Mouse (Mus musculus) thymus, postnatal 4 days (tissue): ENCODE data around the gene Spata13.

Experiments used
- DNase-seq: peaks from one replicate; pipeline ENCODE4 v3.0.0; 2021

Spata13 gene

DNA sequence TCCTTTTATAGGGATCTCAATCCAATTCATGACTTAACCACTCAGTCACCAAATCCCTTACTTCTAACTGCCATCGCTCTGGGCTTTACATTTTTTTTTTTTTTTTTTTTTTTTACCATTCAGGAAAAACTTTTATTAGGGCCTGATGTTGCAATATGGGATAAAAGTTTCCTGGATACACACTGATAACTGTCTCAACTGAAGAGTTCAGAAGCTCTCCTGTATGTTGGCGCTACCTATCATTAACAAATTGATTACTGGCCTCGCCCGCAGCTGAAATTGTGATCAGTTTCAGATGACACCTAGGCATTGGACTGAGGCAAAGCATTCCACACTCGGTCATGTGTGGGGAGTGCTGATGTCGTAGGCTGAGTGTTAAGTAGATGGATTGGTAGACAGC, 7.3 kb downstream of the Spata13 start:
- DNase-seq = no peak

DNA sequence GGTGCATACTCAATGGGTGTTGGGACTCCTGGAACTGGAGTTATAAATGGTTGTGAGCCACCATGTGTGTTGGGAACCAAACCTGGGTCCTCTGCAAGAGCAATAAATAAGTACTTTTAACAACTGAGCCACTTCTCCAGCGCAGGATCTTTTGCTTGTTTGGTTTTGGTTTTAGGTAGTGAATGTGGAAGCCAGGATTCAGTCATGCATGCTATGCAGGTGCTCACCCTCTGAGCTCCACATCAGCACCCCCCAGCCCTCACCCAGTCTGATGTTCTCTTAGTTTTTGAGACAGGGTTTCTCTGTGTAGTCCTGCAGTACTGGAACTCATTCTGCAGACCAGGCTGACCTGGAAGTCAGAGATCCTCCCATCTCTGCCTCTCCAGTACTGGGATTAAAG, 8.3 kb downstream of the Spata13 start:
- DNase-seq = no peak

DNA sequence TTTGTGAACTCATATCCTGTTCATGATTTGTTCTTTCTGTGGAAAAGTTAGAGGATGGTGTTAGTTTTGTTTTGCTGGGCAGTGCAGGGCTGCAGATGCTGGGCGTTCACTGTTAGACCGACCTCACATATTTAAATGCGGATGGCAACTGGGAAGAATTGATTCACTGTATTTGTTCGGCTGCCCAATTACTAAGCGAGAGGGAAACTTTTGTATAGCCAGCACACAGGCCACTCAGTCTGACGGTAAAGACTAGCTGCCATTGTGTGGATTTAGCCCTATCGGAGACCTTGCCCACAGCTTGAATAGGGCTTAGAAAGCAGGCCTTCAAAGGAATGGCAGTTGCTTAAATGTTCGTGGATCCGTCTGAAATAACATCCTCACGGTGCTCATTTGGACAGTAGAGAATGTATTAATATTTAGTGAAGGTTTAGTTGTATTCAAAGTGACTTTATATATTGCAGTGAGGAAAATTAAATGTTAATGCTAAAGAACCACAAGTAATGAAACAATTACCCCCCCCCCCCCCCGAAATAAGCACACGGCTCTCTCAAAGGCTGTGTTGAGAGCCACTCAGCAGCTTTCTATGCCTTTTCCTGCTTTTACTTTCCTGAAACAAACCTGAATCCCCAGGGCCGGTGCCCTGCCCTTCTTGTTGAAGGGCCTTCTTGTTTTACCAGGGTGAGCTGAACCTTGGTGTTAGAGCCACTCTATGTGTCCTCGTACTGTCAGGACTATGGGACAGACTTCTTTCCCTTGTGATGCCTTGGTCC, 9.5 kb downstream of the Spata13 start:
- DNase-seq = no peak

DNA sequence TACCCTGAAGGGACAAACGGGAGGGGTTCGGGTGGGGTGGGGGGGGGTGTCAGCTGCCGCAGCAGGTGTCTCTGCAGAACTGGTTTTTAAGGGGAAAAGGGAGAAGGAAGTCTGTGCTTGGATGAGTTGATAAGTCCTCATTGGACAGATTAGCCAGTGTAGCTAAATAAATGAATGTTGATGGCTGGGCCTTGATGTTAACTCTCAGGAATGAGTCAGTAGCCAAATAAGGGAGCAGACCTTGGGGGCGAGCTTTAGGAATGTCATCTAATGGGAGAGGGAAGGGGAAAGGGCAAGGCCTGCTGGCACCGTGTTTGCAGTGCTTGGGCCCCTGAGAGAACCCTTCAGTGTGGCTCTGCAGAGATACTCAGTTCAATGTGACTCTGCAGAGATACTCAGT, 12.6 kb downstream of the Spata13 start:
- no peak for DNase-seq

DNA sequence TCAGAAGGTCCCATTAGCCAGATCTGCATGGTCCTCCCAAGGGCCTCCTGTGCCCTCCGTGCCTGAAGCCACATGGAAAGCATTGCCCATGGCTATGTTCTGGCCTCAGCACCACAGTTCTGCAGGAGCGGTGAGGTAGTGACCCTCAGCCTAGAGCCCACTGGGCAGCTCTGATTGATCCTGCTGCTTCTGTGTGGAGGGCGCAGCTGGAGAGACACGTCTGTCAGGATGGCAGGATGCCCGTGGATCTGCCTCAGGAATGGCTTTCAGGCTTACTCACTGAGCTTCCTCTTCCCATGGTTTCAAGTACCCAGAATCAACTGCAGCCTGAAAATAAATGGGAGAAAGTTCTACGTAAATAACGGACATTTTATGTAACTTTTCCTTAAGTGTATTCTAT, 14.1 kb downstream of the Spata13 start:
- DNase-seq = no peak

DNA sequence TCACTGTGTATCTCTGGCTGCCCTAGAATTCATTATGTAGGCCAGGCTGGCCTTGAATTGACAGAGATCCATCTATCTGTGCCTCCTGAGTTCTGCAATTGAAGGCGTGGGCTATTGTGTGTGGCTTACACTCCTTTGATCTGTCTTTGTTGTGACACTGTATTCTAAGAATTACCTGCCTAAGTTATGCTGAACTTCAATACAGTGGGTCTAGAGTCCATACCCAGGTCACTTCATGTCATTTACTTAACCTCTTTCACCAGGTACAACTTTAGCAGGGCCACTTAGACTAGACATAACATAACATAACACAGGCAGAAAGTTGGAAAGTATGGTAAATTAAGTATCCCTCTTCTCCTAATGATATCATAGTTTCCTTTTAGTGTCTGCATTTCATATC, 15.2 kb downstream of the Spata13 start:
- DNase-seq = no peak

DNA sequence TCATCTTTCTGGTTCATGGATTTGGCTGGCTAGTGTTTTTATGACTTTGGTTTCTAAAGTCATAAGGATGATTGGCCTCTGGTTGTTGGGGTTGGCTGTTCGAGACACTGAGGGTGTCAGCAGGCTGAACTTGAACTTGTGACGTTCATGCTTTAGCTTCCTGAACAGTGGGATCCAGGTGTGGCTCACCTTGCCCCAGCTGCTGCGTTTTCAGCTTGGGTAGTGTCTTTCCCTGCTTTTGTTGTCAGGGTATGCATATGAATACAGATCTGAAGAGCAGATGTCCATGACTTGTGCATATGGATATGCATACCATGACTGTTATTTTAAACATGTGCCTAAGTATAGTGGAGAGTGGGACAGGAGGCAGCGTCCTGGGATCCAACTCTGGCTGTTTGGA, 19.4 kb downstream of the Spata13 start:
- DNase-seq = no peak

DNA sequence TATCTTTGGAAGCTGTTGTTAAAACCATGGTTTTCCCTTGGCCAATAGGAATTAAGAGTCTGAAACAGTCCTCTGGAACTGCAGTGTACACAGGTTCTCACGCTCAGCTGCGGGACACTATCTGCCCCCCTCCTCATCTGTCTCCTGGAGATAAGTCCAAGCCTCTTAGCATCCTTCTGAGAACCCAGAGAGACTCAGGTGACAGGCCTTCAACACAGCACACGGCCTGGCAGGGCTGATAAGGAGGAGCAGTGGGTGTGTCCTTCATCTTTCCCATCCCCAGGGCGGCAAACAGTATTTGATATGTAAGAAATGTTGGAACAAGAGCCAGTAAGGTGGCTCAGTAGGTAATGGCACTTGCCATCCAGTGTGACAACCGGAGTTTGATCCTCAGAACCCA, 20.2 kb downstream of the Spata13 start:
- DNase-seq = no peak

DNA sequence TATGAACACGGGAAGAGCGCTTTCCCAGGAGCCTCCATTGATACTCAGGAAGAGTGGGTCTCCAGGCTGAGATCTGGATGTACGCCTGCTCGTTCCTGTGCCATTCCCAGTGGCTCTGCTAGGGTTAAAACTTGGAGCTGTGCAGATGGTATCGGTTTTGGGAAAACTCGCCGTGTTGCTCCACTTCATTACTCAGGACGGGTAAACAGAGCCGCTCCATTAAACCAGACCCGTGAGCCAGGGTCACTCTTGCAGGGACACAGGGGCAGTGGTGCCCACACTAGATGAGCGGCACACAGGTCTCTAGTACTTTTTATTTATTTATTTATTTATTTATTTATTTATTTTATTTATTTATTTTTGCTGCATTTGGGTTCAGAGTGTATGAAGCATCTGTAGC, 20.9 kb downstream of the Spata13 start:
- DNase-seq = no peak

DNA sequence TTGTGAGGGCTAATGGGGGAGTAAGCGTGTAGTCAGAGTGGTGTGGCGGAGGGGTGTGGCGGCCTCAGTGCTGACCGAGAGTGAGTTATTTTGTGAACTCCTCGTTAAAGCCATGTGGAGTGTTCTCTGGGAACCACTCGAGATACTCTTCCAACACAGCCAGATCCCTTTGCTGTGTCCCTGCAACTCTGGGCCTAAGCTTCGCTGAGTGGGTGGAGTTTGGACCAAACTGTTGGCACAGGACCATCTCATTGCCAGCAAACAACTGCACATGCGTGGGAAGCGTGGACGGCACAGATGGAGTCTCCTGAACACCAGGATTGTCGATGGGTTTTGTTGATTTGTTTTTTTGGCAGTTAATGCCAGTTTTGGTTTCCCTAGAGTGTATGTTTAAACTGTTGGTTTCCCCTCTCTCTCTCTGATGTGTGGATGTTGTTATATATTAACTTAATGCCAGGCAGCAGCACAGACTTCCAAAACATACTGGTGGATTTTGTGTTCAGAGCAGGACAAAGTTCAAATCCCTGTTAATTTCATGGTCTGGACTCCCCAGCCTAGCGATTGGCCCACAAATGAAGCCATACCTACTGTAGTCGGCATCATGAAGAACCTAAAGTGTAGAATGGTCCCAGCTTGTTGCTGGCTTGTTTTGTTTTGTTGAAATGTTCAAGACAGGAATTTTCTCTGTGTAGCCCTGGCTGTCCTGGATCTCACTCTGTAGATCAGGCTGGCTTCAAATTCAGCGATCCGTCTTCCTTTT, 22.3 kb downstream of the Spata13 start:
- no peak for DNase-seq

DNA sequence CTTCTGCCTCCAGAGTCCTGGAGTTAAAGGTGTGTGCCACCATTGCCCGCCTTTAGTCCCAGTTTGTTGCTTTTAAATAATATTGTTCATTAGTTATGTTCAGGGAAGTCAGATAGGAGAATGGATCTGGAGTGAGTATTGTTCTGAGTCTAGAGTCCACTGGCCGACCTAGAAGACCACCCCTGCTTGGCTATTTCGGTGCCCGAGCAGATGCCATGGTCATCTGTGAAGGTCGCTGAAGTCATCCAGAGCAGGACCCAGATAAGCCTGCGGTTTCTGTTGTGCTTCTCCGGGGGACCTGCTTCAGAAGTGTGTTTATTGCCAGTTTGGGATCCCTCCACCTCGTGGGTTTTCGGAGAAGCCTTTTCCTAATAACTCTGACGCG, 22.9 kb downstream of the Spata13 start:
- DNase-seq = no peak

DNA sequence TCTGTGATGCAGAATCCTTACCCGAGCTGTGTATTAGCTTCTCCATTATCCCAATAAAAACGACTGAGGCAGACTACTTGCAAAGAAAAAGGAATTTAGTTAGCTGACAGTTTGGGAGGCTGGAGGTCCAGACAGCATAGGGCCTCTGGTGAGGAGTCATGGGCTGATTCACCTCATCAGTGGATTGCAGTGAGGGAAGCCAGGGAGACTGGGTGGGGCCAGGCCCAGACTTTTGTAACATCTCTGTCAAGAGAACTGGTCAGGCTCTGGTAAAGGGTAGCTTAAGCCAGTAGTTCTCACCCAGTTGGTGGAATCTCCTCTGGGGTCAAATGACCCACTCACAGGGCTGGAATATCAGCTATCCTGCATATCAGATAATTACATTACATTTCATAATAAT, 24.1 kb downstream of the Spata13 start:
- DNase-seq = no peak

DNA sequence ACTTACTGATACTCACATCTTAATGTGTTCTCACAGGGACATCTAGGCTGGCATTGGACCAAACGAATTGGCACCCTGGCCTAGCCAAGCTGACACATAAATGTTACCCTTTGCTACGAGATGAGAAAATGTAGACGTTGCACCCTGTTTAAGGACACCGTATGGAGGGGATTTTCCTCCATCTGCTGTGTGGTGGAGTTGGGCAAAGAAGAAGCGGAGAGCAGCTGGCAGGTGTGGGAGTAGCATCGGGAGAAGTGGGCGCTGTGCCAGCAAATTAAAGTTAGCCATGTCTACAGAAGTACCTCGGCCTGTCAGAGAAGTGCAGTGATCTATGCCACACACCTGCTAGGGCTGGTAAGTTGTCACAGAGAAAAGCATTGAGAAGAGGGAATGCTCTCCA, 25.7 kb downstream of the Spata13 start:
- no peak for DNase-seq

DNA sequence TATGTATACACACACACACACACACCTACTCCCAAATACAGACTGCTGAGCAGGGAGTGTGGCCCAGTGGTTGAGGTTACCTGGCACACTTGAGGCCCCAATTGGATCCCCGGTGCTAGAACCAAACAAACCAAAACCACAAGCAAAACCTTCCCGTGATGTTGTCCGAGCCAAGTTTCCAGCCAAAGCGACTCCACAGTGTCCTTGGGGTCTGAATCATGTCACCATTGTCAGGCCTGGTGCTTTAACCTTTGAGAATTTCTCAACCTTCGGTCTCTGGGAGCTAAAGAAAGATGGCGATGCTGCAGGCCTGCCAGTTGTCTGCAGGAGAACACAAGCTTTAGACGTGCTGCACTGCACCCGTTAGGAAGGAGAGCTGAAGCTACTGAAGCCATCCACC, 26.8 kb downstream of the Spata13 start:
- no peak for DNase-seq

DNA sequence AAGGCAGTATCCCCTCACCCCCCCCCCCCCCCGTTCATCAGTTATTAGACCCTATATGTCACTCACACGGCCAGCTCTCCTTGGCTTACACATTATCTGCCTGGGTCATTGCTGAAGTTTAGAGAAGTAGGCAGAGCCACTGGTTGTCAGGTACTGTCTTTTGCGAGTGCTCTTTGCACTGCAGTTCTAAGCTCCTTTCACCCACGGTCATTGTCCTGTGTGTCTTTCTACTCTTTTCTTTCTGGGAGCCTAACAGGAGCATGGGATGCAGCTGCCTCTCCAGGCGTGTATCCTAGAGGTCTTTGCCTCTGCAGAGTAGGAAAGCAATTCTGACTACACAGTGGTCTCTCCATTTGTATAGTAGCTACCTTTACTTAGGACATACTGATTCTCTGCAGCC, 27.5 kb downstream of the Spata13 start:
- DNase-seq = no peak

DNA sequence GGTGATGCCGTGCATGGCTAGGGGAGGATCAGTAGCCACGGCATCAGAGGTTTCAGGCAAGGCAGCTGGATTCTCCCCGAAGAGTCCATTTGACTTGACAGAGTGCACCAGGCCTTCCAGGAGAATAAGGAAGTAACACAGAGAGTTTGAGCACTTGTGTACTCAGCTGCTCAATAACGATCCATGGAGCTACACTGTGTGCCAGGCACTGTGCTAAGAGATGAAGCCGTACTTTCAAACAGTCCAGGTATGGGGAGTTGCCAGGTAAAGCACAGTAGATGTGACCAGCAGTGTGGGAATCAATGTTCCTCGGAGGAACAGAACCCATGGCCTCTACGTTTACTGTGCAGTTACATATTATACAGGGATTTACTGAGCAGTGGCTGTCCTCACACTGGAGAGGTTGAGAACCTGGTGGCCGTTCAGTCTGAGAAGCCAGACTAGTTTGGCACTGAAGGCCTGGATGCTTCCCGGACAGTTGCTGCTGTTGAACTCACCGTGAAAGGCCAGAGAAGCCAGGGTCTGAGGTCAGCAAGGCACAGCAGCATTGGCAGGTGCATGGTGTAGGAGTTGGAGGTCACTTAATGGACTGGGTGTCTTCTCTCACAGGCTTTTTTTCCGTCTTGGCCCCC, 29.6 kb downstream of the Spata13 start:
- DNase-seq = no peak

DNA sequence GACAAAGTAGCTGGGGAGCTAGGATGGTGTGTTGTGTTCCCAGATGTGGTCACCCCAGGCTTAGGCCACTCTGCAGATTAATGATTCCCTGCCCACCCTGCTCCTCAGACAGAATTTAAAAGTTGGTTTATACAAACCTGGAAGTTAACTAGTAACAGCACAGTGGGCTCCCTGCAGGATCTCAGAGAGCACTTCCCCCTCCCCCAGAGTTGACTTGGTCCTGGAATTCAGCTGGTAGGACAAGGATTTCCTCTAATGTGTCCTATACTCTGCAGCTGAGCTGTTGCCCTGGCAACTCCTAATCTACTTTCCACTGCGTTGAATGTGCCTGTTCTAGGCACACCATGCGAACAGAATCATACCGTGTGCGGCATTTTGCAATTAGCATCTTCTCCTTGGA, 30.8 kb downstream of the Spata13 start:
- no peak for DNase-seq

DNA sequence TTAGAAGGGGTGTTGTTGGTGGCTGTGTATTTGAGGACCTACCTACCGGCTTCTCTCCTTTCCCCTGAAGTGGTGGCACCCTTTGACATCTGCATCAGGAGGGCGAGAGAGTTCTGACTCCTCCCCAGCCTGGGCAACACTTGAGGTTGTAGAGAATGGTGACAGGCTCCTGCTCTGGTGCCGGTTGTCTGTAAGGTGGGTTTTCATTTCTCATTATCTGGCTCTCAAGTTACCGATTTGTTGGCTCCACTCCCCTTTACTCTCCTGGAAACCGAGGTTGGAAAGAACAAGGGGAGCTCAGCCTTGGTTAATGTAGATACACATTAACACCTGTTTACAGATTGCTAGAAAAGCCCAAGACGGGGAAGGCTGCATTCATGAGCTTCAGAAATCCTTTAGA, 31.5 kb downstream of the Spata13 start:
- no peak for DNase-seq

DNA sequence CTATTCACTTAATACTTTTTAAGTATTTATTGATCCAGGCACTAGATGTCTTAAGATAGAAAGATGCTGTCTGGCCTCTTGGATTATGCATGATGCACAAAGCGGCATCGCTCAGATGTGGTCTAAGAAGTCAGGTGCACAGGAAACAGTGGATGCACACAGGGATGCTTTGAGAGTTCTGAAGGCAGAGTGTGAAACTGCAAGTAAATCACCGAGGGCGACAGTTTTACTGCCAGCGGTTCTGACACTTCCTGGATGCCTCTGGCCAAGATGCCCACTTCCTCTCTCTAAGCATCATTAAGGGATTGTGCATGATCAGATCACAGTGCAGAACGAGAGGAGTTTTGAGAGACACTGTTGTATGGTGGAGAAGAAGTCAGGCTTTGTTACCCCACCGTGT, 32.5 kb downstream of the Spata13 start:
- peak; percentile 59 for DNase-seq

DNA sequence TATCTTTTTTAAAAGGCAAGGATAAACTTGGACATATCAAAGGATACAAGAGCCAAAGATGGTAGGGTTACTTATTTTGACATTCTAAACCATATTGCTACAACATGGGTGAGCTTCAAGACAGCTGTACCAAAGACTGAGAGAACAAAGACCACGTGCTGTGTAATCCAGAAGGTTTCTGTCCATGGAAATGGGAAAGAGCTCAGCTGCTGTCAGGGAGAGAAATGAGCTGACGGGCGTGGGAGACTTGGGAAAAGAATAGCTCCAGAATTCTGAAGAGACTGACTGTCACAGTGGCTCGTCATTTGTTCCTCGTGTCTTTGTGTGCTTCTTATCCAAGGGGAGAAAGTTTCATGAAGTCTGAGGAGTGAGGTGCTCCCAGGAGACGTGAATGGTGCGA, 36.4 kb downstream of the Spata13 start:
- no peak for DNase-seq

DNA sequence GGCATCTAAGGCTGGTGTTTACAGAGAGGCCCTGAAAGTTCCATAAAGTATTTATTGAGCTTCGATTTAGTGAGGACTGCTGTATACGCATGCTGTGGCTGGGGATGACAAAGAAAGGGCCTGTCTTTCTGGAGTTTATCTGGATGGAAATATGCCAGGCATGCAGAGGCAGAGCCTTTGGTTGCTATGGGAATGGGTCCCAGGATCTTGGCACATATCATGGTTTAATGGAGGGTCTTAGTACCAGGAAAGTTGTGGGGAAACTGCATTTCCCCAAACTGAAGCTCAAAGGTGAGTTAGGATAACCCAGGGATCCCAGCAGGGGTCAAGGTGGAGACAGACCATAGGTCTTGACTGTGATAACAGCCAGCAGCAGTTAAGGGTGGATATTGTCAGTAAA, 37.7 kb downstream of the Spata13 start:
- DNase-seq = no peak

DNA sequence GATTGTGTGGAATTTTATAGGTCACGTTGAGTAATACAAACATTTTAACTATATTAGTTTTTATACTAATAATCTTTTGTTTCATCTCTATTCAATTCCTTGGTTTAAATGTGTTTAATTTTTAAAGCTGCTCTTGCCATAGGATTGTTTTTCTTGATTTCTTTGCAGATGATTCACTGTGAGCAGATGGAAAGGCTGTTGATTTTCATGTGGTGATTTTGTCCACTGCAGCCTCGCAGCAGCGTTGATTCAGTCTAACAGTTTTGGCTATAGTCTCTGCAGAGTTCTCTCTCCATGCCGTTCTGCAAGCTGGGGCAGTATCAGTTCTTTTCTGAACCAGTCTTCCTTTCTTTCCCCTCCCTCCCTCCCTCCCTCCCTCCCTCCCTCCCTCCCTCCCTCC, 41.9 kb downstream of the Spata13 start:
- DNase-seq = no peak

DNA sequence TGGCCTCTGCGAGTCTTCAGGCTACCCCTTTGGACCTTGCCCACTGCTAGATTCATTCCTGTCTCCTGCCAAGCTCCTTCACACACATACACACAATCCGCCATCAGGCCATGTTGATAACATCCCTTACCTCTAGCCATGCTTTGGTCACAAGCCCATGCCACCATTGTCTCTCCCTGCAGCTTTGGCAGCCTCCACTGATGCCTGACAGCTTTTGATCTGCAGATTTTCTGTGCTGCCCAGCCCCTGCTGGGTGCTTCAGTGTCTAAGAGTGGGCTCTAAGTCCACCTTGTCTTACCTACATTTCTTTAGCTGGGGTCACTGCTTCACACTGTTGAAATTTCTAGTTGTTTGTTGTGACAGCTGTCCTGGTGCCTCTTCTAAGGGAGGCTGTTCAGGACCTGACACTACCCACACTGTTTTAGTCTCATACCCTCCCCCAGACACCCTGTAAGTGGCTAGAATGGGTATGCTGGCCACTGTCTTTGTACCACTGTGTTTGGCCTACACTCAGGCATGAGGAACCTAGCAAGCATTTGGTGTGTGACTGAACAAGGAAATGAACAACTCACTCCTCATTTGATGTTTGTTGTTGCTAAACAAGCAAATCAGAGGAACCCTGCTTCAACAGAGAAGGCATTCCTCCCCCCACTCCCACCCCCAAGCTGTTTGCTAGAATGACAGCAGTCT, 43.0 kb downstream of the Spata13 start:
- DNase-seq = no peak
